Mouse (Mus musculus): Measurements from ENCODE around the gene Tpgs1.

DNA sequence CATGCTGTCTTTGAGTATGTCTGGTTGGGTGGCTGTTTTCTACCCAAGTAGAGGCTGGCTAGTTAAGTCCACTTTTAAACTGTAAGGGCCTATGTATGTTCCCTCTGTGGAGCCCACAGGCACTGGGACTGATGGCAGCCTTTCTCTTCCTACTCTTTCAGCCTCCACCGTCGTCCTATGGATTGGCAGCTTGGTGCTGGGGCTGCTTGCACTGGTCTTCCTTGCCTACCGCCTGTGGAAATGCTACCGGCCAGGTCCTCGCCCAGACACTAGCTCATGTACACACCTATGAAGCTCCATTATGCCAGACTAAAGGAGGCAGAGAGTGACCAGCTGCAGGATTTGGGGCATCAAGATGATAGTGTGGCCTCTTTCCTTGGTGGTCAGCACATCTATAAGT, 1.1 kb upstream of the Tpgs1 start:
- TF ChIP-seq CTCF (conservative IDR thresholded peaks at IDR 0.05; ENCODE audit: low read length) (no peak), POU5F1 (IDR thresholded peaks at IDR 0.05; ENCODE audit: borderline replicate concordance, low read length) (no peak)
